Mouse (Mus musculus) liver, adult 2 months (tissue): ENCODE data around the gene Hoxb13. TPM values are rescaled to one million over a fixed set of nuclear protein-coding genes. Genes with fewer than 3 reads are reported as not detected.

Source experiments
- DNase-seq: peaks from one replicate; pipeline ENCODE4 v3.0.0-alpha.2; 2011; ENCODE audit warnings: low read depth, low spot score; ENCODE audit errors: extremely low read depth
- H3K27ac ChIP-seq: fragments of 200-500 bp; replicated peaks from 2 replicates; pipeline ENCODE4 v1.5.1; 2012; ENCODE audit warnings: low read depth, mild to moderate bottlenecking, control low read depth, inconsistent platforms, low read length; ENCODE audit not compliant: insufficient read depth
- H3K27me3 ChIP-seq: fragments of 200-500 bp; 2 replicates; pipeline ENCODE4 v1.6.1; 2012; ENCODE audit warnings: mild to moderate bottlenecking, moderate library complexity, low read length, inconsistent platforms; ENCODE audit not compliant: control insufficient read depth, insufficient read depth
- H3K36me3 ChIP-seq: fragments of 200-500 bp; 2 replicates; pipeline ENCODE4 v1.6.1; 2012; ENCODE audit warnings: low read length, inconsistent platforms; ENCODE audit not compliant: control insufficient read depth, insufficient read depth
- H3K4me1 ChIP-seq: fragments of 200-500 bp; 2 replicates; pipeline ENCODE4 v1.6.1; 2011; ENCODE audit warnings: low read length; ENCODE audit not compliant: control insufficient read depth, insufficient read depth
- H3K4me3 ChIP-seq: fragments of 200-500 bp; 2 replicates; pipeline ENCODE4 v1.5.1; 2011; ENCODE audit warnings: low read depth, mild to moderate bottlenecking, control low read depth, low read length, moderate library complexity; ENCODE audit not compliant: insufficient read depth
- H3K79me2 ChIP-seq: fragments of 200-500 bp; 2 replicates; pipeline ENCODE4 v1.6.1; 2012; ENCODE audit warnings: inconsistent platforms, mild to moderate bottlenecking, low read length, moderate library complexity; ENCODE audit not compliant: control insufficient read depth, insufficient read depth
- H3K9ac ChIP-seq: fragments of 200-500 bp; 2 replicates; pipeline ENCODE4 v1.6.1; 2012; ENCODE audit warnings: low read depth, mild to moderate bottlenecking, control low read depth, inconsistent platforms, low read length
- CTCF ChIP-seq: fragments of 200-500 bp; IDR thresholded peaks from 2 replicates; pipeline ENCODE4 v1.5.1; 2011; ENCODE audit warnings: low read depth, low read length, control low read depth
- POLR2A ChIP-seq: fragments of 200-500 bp; IDR thresholded peaks from 2 replicates; pipeline ENCODE4 v1.6.1; 2011; ENCODE audit warnings: low read length, control low read depth; ENCODE audit not compliant: insufficient read depth; ENCODE audit errors: extremely low read depth
- WGBS: fragments of 180-500 bp; shearing (Covaris S2); methylation state at CpG from one replicate; pipeline ENCODE4 v1.1.7; 2018; 5-methylcytosine and 5-hydroxymethylcytosine counted together
- polyA plus RNA-seq: library from polyadenylated mRNA; depleted of rRNA; stranded (reverse); fragments of >200 nt; gene quantifications from 2 replicates; pipeline ENCODE4 v1.2.3, GENCODE M21; 2012
- total RNA-seq: library from RNA; depleted of rRNA; stranded (reverse); fragments of >200 nt; gene quantifications from 2 replicates; pipeline ENCODE4 v1.2.3, GENCODE M21; 2014

Hoxb13 gene
- total and polyA plus RNA-seq, 2 experiments = 0.05 TPM; not detected in 1

- DNase-seq = no peak
- Histone ChIP-seq H3K9ac (no peak overlapping the region), H3K4me3 (no peak overlapping the region), H3K36me3 (no peaks in the 10 kb centered on the region), H3K4me1 (no peaks in the 10 kb centered on the region), H3K27ac (no peak overlapping the region), H3K79me2 (no peaks in the 10 kb centered on the region), H3K27me3 (peaks cover 35% of the 10 kb centered on the region)
- WGBS = 6% methylated on average over 17 of the region's 17 CpGs
- no peak for TF ChIP-seq POLR2A
- no peak for TF ChIP-seq CTCF
Measured at GRCm38 (mm10) chr11:96175511-96175910, 18.6 kb upstream of the Hoxb13 start.

DNA sequence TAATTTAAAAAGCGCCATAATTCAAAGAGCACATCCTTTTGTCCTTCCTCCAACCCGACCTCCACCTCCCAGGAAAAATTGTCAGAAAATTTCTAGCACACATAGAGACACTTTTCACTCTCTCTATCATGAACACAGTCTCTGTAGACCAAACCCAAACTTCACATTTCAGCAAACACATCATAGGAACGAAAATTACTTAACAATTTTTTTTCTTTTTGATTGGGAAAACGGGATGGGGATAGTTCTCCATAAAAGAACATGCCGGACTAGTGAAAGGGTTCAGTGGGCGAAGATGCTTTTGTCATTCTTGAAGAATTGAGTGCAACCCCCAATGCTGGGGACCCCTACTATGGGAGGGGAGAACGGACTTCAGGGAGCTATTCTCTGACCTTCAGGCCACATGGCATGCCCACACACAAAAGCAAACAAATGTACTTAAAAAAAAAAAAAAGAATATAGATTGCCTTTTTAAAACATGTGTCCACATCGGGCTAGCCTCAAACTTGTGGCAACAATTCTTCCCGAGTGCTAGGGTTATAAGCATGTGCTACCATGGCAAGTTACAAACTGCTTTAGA is 18.1 kb upstream of the Hoxb13 start:
- whole genome bisulfite sequencing = 11% methylated on average over 9 of the region's 9 CpGs
- Histone ChIP-seq H3K79me2 (no peaks in the 10 kb centered on the region), H3K4me1 (no peaks in the 10 kb centered on the region), H3K27me3 (peaks cover 32% of the 10 kb centered on the region), H3K9ac (no peak overlapping the region), H3K36me3 (no peaks in the 10 kb centered on the region), H3K4me3 (no peak overlapping the region), H3K27ac (no peak overlapping the region)
- TF ChIP-seq CTCF (no peak), POLR2A (no peak)
- no peak for DNase-seq

DNA sequence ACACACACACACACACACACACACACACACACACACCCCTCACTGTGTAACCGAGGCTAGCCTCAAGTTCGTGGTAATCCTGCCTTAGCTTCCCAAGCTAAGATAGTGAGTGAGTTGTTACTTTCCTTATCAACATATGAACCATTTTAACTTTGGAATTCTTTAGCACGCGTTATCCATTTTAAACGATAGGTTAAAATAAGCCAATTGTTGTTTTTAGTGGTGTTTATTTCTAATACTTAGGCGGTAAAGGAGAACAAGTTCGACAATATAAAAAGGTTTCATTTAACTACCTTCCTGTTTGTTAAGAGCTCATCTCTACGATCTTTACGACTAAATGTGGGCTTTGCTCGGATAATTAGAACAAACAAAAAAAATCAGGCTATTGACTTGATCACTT is 17.3 kb upstream of the Hoxb13 start:
- no peak for DNase-seq
- H3K4me1 ChIP-seq = no peaks in the 10 kb centered on the region
- no peak overlapping the region for H3K9ac ChIP-seq
- H3K36me3 ChIP-seq = no peaks in the 10 kb centered on the region
- H3K27me3 ChIP-seq = peaks cover 38% of the 10 kb centered on the region
- WGBS = 4% methylated on average over 10 of the region's 10 CpGs
- TF ChIP-seq POLR2A = no peak
- TF ChIP-seq CTCF = no peak
- no peak overlapping the region for H3K4me3 ChIP-seq
- H3K27ac ChIP-seq = no peak overlapping the region
- no peaks in the 10 kb centered on the region for H3K79me2 ChIP-seq

GRCm38 (mm10) chr11:96177546-96178174 is 16.5 kb upstream of the Hoxb13 start:
- H3K79me2 ChIP-seq = no peaks in the 10 kb centered on the region
- peaks cover 39% of the 10 kb centered on the region for H3K27me3 ChIP-seq
- WGBS = 3% methylated on average over 27 of the region's 27 CpGs
- no peak overlapping the region for H3K9ac ChIP-seq
- H3K27ac ChIP-seq = no peak overlapping the region
- no peak for TF ChIP-seq POLR2A
- no peak for TF ChIP-seq CTCF
- no peaks in the 10 kb centered on the region for H3K36me3 ChIP-seq
- no peaks in the 10 kb centered on the region for H3K4me1 ChIP-seq
- no peak overlapping the region for H3K4me3 ChIP-seq
- no peak for DNase-seq

DNA sequence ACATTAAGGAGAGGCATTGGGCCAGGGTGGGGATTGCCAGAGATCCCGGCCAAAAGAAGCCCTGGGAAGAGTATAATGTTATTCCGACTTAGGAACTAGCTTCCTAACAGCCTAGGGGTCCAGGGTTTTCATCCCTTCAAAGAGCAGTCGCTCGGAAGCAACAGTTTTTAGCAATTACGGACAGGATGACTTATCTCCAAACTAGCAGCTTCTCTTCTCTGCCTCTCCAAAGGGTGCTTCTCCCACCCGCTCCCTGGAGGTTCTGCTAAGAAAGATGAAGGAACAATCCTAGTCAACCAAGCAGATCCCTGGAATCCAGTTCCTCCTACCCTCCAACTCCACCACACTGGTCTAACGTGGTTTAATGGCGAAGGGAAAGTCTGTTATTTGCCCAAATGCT is 15.8 kb upstream of the Hoxb13 start:
- 5% methylated on average over 8 of the region's 8 CpGs for WGBS
- H3K9ac ChIP-seq = no peak overlapping the region
- H3K4me3 ChIP-seq = no peak overlapping the region
- H3K79me2 ChIP-seq = no peaks in the 10 kb centered on the region
- peaks cover 32% of the 10 kb centered on the region for H3K27me3 ChIP-seq
- no peaks in the 10 kb centered on the region for H3K36me3 ChIP-seq
- no peaks in the 10 kb centered on the region for H3K4me1 ChIP-seq
- DNase-seq = no peak
- no peak overlapping the region for H3K27ac ChIP-seq
- TF ChIP-seq POLR2A (no peak), CTCF (no peak)

GRCm38 (mm10) chr11:96178911-96179503 is 15.1 kb upstream of the Hoxb13 start:
- no peaks in the 10 kb centered on the region for H3K79me2 ChIP-seq
- no peak overlapping the region for H3K27ac ChIP-seq
- H3K4me3 ChIP-seq = no peak overlapping the region
- DNase-seq = no peak
- 3% methylated on average over 6 of the region's 6 CpGs for WGBS
- no peaks in the 10 kb centered on the region for H3K36me3 ChIP-seq
- peaks cover 28% of the 10 kb centered on the region for H3K27me3 ChIP-seq
- TF ChIP-seq POLR2A (no peak), CTCF (no peak)
- H3K9ac ChIP-seq = no peak overlapping the region
- H3K4me1 ChIP-seq = no peaks in the 10 kb centered on the region
